Mouse (Mus musculus) stomach, embryonic 14.5 days (tissue): Measurements from ENCODE around the gene Gm43738. TPM values are rescaled to one million over a fixed set of nuclear protein-coding genes. Genes with fewer than 3 reads are reported as not detected.

Source experiments
- ATAC-seq: fragments of 200-750 bp; cut with Nextera tagmentation; 2 replicates; pipeline ENCODE4 v1.8.0; 2017; ENCODE audit warnings: low read depth, moderate TSS enrichment; ENCODE audit not compliant: insufficient number of reproducible peaks, insufficient read depth, low FRiP score
- H3K27ac ChIP-seq: fragments of 300-500 bp; sonication (generic); 2 replicates; pipeline ENCODE4 v1.5.1; 2014; ENCODE audit warnings: mild to moderate bottlenecking, low read length, moderate library complexity, mixed read lengths
- H3K27me3 ChIP-seq: fragments of 300-500 bp; sonication (generic); 2 replicates; pipeline ENCODE4 v1.6.1; 2014; ENCODE audit warnings: low read length, control low read depth, mixed read lengths; ENCODE audit not compliant: control insufficient read depth, insufficient read depth
- H3K36me3 ChIP-seq: fragments of 300-500 bp; sonication (generic); 2 replicates; pipeline ENCODE4 v1.6.1; 2014; ENCODE audit warnings: mild to moderate bottlenecking, control low read depth, low read length, moderate library complexity, mixed read lengths; ENCODE audit not compliant: control insufficient read depth, insufficient read depth
- H3K4me1 ChIP-seq: fragments of 300-500 bp; sonication (generic); 2 replicates; pipeline ENCODE4 v1.6.1; 2014; ENCODE audit warnings: low read length, control low read depth, mixed read lengths; ENCODE audit not compliant: control insufficient read depth, insufficient read depth
- H3K4me2 ChIP-seq: fragments of 300-500 bp; sonication (generic); replicated peaks from 2 replicates; pipeline ENCODE4 v1.6.1; 2014; ENCODE audit warnings: low read depth, low read length, control low read depth
- H3K4me3 ChIP-seq: fragments of 300-500 bp; sonication (generic); 2 replicates; pipeline ENCODE4 v1.5.1; 2014; ENCODE audit warnings: low read depth, low read length, control low read depth
- H3K9ac ChIP-seq: fragments of 300-500 bp; sonication (generic); replicated peaks from 2 replicates; pipeline ENCODE4 v1.6.1; 2014; ENCODE audit warnings: low read depth, mild to moderate bottlenecking, control low read depth, low read length, moderate library complexity, mixed read lengths
- H3K9me3 ChIP-seq: fragments of 300-500 bp; sonication (generic); 2 replicates; pipeline ENCODE4 v1.6.1; 2016; ENCODE audit warnings: low read depth, low read length, control low read depth; ENCODE audit not compliant: control insufficient read depth
- WGBS: fragments of 180-500 bp; shearing (Covaris S2); extraction: QIAGEN DNeasy Blood & Tissue Kit; methylation state at CpG from one replicate; pipeline ENCODE4 v1.1.7; 2014; 5-methylcytosine and 5-hydroxymethylcytosine counted together
- polyA plus RNA-seq: library from polyadenylated mRNA; unstranded; fragments of >200 nt; fragmentation: Nextera tagmentation; extraction: Ambion mirVana; gene quantifications from 2 replicates; pipeline ENCODE4 v1.2.1, GENCODE M21; 2014

The Gm43738 gene
- polyA plus RNA-seq, 1 experiment from 2014 or later, result not detected

- Histone ChIP-seq H3K4me1 (no peaks in the 10 kb centered on the region), H3K36me3 (no peaks in the 10 kb centered on the region), H3K9me3 (peaks cover 5% of the 10 kb centered on the region; the same call in 1 of the 2 replicates), H3K4me3 (no peak overlapping the region), H3K4me2 (no peak overlapping the region), H3K27me3 (no peaks in the 10 kb centered on the region), H3K9ac (no peak overlapping the region), H3K27ac (no peak overlapping the region)
- no peak for ATAC-seq
- WGBS, result 66% methylated on average over 4 of the region's 4 CpGs
Observed at GRCm38 (mm10) chr3:89113058-89113457, 12.2 kb upstream of the Gm43738 start.

GRCm38 (mm10) chr3:89108146-89108545 lies 7.2 kb upstream of the Gm43738 start:
- Histone ChIP-seq H3K4me2 (no peak overlapping the region), H3K4me3 (no peak overlapping the region), H3K27me3 (no peaks in the 10 kb centered on the region), H3K9ac (no peak overlapping the region), H3K4me1 (no peaks in the 10 kb centered on the region), H3K9me3 (no peaks in the 10 kb centered on the region), H3K36me3 (no peaks in the 10 kb centered on the region), H3K27ac (no peak overlapping the region)
- 60% methylated on average over 1 of the region's 1 CpGs for WGBS
- no peak for ATAC-seq

GRCm38 (mm10) chr3:89107545-89107944 lies 6.6 kb upstream of the Gm43738 start:
- WGBS, result 53% methylated on average over 3 of the region's 3 CpGs
- Histone ChIP-seq H3K4me2 (no peak overlapping the region), H3K4me1 (no peaks in the 10 kb centered on the region), H3K36me3 (no peaks in the 10 kb centered on the region), H3K9me3 (no peaks in the 10 kb centered on the region), H3K4me3 (no peak overlapping the region), H3K27ac (no peak overlapping the region), H3K9ac (no peak overlapping the region), H3K27me3 (no peaks in the 10 kb centered on the region)
- no peak for ATAC-seq

- Histone ChIP-seq H3K36me3 (no peaks in the 10 kb centered on the region), H3K4me1 (no peaks in the 10 kb centered on the region), H3K4me3 (no peak overlapping the region), H3K27me3 (no peaks in the 10 kb centered on the region), H3K27ac (no peak overlapping the region), H3K9ac (no peak overlapping the region), H3K4me2 (no peak overlapping the region), H3K9me3 (no peaks in the 10 kb centered on the region)
- no peak for ATAC-seq
Observed at GRCm38 (mm10) chr3:89106881-89107280, 6.0 kb upstream of the Gm43738 start.

GRCm38 (mm10) chr3:89103291-89103595 lies 2.3 kb upstream of the Gm43738 start:
- Histone ChIP-seq H3K9me3 (no peaks in the 10 kb centered on the region), H3K9ac (no peak overlapping the region), H3K27ac (peak overlapping the region; percentile 52; the same call in 1 of the 2 replicates), H3K4me2 (no peak overlapping the region), H3K4me1 (peaks cover 16% of the 10 kb centered on the region), H3K4me3 (no peak overlapping the region), H3K36me3 (peaks cover 14% of the 10 kb centered on the region; the same call in 1 of the 2 replicates), H3K27me3 (no peaks in the 10 kb centered on the region)
- no peak for ATAC-seq
- 62% methylated on average over 4 of the region's 4 CpGs for WGBS

- Histone ChIP-seq H3K4me1 (peaks cover 16% of the 10 kb centered on the region), H3K27ac (peak overlapping the region; percentile 40; the same call in 1 of the 2 replicates), H3K9ac (no peak overlapping the region), H3K36me3 (peaks cover 16% of the 10 kb centered on the region; the same call in 1 of the 2 replicates), H3K27me3 (no peaks in the 10 kb centered on the region), H3K4me3 (peak overlapping the region; percentile 71), H3K4me2 (peak overlapping the region; percentile 37), H3K9me3 (no peaks in the 10 kb centered on the region)
- ATAC-seq, result no peak
- WGBS, result 59% methylated on average over 12 of the region's 12 CpGs
Observed at GRCm38 (mm10) chr3:89102495-89103290, 1.8 kb upstream of the Gm43738 start.

GRCm38 (mm10) chr3:89101812-89102494 lies 1.1 kb upstream of the Gm43738 start, which contains the start of gene Fdps:
TSS of gene Fdps (minus strand) at chr3:89101959.
- under 1% methylated on average over 26 of the region's 26 CpGs for WGBS
- H3K4me1 ChIP-seq, result peaks cover 16% of the 10 kb centered on the region
- H3K27me3 ChIP-seq, result no peaks in the 10 kb centered on the region
- H3K9me3 ChIP-seq, result no peaks in the 10 kb centered on the region
- peak within 1 kb of the TSS; percentile 58 for H3K9ac ChIP-seq
- ATAC-seq, result peak; percentile 99
- peak within 1 kb of the TSS; percentile 94 for H3K4me2 ChIP-seq
- H3K4me3 ChIP-seq, result peak within 1 kb of the TSS; percentile 71
- H3K27ac ChIP-seq, result peak within 1 kb of the TSS; percentile 67; the same call in 1 of the 2 replicates
- H3K36me3 ChIP-seq, result peaks cover 16% of the 10 kb centered on the region; the same call in 1 of the 2 replicates

GRCm38 (mm10) chr3:89101459-89101811 lies 536 bp upstream of the Gm43738 start:
- Histone ChIP-seq H3K9me3 (no peaks in the 10 kb centered on the region), H3K4me2 (peak overlapping the region; percentile 94), H3K4me3 (peak overlapping the region; percentile 71), H3K4me1 (peaks cover 16% of the 10 kb centered on the region), H3K27ac (peak overlapping the region; percentile 67; the same call in 1 of the 2 replicates), H3K36me3 (peaks cover 16% of the 10 kb centered on the region; the same call in 1 of the 2 replicates), H3K9ac (peak overlapping the region; percentile 58), H3K27me3 (no peaks in the 10 kb centered on the region)
- 0 out of 2 replicates have a peak, but pooled peaks have one; percentile 7 for ATAC-seq
- 0% methylated on average over 19 of the region's 19 CpGs for WGBS
